Mouse (Mus musculus) kidney, postnatal 0 days (tissue): Measurements from ENCODE around the gene Lgmn. TPM values are rescaled to one million over a fixed set of nuclear protein-coding genes. Genes with fewer than 3 reads are reported as not detected.

Experiments
- ATAC-seq: fragments of 200-750 bp; cut with Nextera tagmentation; replicated peaks from 2 replicates; pipeline ENCODE4 v1.8.0; 2017; ENCODE audit warnings: low read depth, moderate number of reproducible peaks, moderate TSS enrichment, moderate library complexity; ENCODE audit not compliant: low FRiP score
- DNase-seq: peaks from one replicate; pipeline ENCODE4 v3.0.0-alpha.2; 2016; ENCODE audit warnings: low spot score
- H3K27ac ChIP-seq: fragments of 300-500 bp; sonication (generic); 2 replicates; pipeline ENCODE4 v1.5.1; 2014; ENCODE audit warnings: mild to moderate bottlenecking
- H3K27me3 ChIP-seq: fragments of 300-500 bp; sonication (generic); 2 replicates; pipeline ENCODE4 v1.6.1; 2014; ENCODE audit warnings: low read length, mixed read lengths; ENCODE audit not compliant: insufficient read depth
- H3K36me3 ChIP-seq: fragments of 300-500 bp; sonication (generic); 2 replicates; pipeline ENCODE4 v1.6.1; 2014; ENCODE audit warnings: low read length, mixed read lengths; ENCODE audit not compliant: insufficient read depth
- H3K4me1 ChIP-seq: fragments of 300-500 bp; sonication (generic); replicated peaks from 2 replicates; pipeline ENCODE4 v1.6.1; 2014; ENCODE audit warnings: antibody characterized with exemption, low read length, mixed read lengths; ENCODE audit not compliant: insufficient read depth
- H3K4me2 ChIP-seq: fragments of 300-500 bp; sonication (generic); 2 replicates; pipeline ENCODE4 v1.6.1; 2014; ENCODE audit warnings: mild to moderate bottlenecking, low read length, moderate library complexity, mixed read lengths
- H3K4me3 ChIP-seq: fragments of 300-500 bp; sonication (generic); replicated peaks from 2 replicates; pipeline ENCODE4 v1.5.1; 2014; ENCODE audit warnings: low read depth, low read length
- H3K9ac ChIP-seq: fragments of 300-500 bp; sonication (generic); 2 replicates; pipeline ENCODE4 v1.6.1; 2014; ENCODE audit warnings: low read depth, low read length
- H3K9me3 ChIP-seq: fragments of 300-500 bp; sonication (generic); replicated peaks from 2 replicates; pipeline ENCODE4 v1.6.1; 2016; ENCODE audit warnings: low read length, inconsistent platforms, mixed read lengths
- CTCF ChIP-seq: IDR thresholded peaks from 2 replicates; pipeline ENCODE4 v1.5.1; 2016; ENCODE audit warnings: antibody characterized with exemption, low read depth, mild to moderate bottlenecking, moderate library complexity
- WGBS: fragments of 180-500 bp; shearing (Covaris S2); extraction: QIAGEN DNeasy Blood & Tissue Kit; methylation state at CpG from one replicate; pipeline ENCODE4 v1.1.7; 2014; 5-methylcytosine and 5-hydroxymethylcytosine counted together
- polyA plus RNA-seq: library from polyadenylated mRNA; unstranded; fragments of >200 nt; fragmentation: Nextera tagmentation; extraction: Ambion mirVana; gene quantifications from 2 replicates; pipeline ENCODE4 v1.2.1, GENCODE M21; 2015

The Lgmn gene
- polyA plus RNA-seq, 1 experiment from 2014 or later, result 286 TPM

- Histone ChIP-seq H3K9me3 (no peaks in the 10 kb centered on the region), H3K9ac (no peak overlapping the region), H3K4me1 (no peaks in the 10 kb centered on the region), H3K27me3 (no peaks in the 10 kb centered on the region), H3K27ac (no peak overlapping the region), H3K36me3 (peaks cover 8% of the 10 kb centered on the region; the same call in 1 of the 2 replicates), H3K4me3 (no peak overlapping the region), H3K4me2 (no peak overlapping the region)
- DNase-seq (no peak), ATAC-seq (no peak)
- 85% methylated on average over 10 of the region's 10 CpGs for WGBS
- no peak for TF ChIP-seq CTCF
Measured at GRCm38 (mm10) chr12:102361189-102362161, 78.1 kb downstream of the Lgmn start.

- H3K9me3 ChIP-seq, result no peaks in the 10 kb centered on the region
- H3K27ac ChIP-seq, result no peak overlapping the region
- WGBS, result 91% methylated on average over 4 of the region's 4 CpGs
- H3K36me3 ChIP-seq, result peaks cover 8% of the 10 kb centered on the region; the same call in 1 of the 2 replicates
- no peaks in the 10 kb centered on the region for H3K27me3 ChIP-seq
- H3K4me1 ChIP-seq, result no peaks in the 10 kb centered on the region
- TF ChIP-seq CTCF, result no peak
- H3K4me2 ChIP-seq, result no peak overlapping the region
- ATAC-seq (no peak), DNase-seq (no peak)
- no peak overlapping the region for H3K9ac ChIP-seq
- no peak overlapping the region for H3K4me3 ChIP-seq
Measured at GRCm38 (mm10) chr12:102359390-102359789, 80.2 kb downstream of the Lgmn start.

DNA sequence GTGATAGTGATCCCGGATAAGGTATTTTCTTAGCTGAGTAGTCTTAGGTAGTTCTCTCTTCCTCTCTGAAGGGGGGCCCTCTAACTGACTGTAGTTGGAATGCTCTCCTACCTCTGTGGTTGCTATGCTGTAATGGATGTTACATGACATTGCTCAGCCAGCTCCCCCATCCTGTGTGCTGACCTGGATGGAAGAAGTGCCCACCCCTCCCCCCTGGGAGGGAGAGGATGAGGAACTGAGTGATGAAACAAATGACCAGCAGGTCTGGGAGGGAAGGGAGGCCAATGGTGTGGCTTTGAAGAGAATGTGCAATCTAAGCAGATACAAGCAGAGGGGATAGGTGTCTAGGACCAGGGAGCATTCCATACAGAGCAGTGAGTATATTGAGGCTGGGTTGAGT, 82.8 kb downstream of the Lgmn start:
- H3K36me3 ChIP-seq, result peaks cover 6% of the 10 kb centered on the region; the same call in 1 of the 2 replicates
- no peak for ATAC-seq

DNA sequence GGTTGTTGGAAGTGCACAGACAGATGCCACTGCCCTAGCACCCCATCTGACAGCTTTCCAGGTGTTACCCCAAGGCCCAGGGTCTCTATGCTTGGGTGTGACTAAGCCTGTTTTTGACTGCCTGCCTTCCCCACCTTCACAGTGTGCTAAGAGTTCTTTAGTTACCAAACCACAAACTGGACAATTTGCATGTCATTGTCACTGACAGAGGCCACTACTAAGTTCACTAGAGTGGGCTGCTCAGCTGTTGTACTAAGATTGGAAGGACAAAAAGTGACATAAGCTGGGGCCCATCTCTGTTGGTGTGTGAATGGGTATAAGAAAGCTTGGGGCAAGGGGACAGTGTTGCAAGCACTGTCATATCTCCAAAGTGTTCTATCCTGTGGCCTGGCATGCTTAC, 83.8 kb downstream of the Lgmn start:
- DNase-seq (no peak), ATAC-seq (no peak)
- no peaks in the 10 kb centered on the region for H3K4me1 ChIP-seq
- no peaks in the 10 kb centered on the region for H3K9me3 ChIP-seq
- no peaks in the 10 kb centered on the region for H3K27me3 ChIP-seq
- H3K9ac ChIP-seq, result no peak overlapping the region
- no peak overlapping the region for H3K27ac ChIP-seq
- H3K36me3 ChIP-seq, result 0 out of 2 replicates have a peak, but pooled peaks cover 3% of the 10 kb centered on the region
- H3K4me2 ChIP-seq, result no peak overlapping the region
- H3K4me3 ChIP-seq, result no peak overlapping the region
- TF ChIP-seq CTCF, result no peak

More for the DNA sequence above, 82.8 kb downstream of the Lgmn start:
- Histone ChIP-seq H3K27me3 (no peaks in the 10 kb centered on the region), H3K4me3 (no peak overlapping the region), H3K4me1 (no peaks in the 10 kb centered on the region), H3K4me2 (no peak overlapping the region), H3K9me3 (no peaks in the 10 kb centered on the region), H3K9ac (no peak overlapping the region), H3K27ac (no peak overlapping the region)
- WGBS, result 89% methylated on average over 1 of the region's 1 CpGs
- no peak for DNase-seq
- TF ChIP-seq CTCF, result no peak

- H3K36me3 ChIP-seq, result 0 out of 2 replicates have a peak, but pooled peaks cover 3% of the 10 kb centered on the region
- DNase-seq, result no peak
- no peak overlapping the region for H3K4me2 ChIP-seq
- TF ChIP-seq CTCF, result no peak
- H3K9me3 ChIP-seq, result no peaks in the 10 kb centered on the region
- no peak overlapping the region for H3K27ac ChIP-seq
- WGBS, result 74% methylated on average over 10 of the region's 10 CpGs
- no peaks in the 10 kb centered on the region for H3K4me1 ChIP-seq
- no peak overlapping the region for H3K4me3 ChIP-seq
- ATAC-seq, result no peak
- no peak overlapping the region for H3K9ac ChIP-seq
- H3K27me3 ChIP-seq, result no peaks in the 10 kb centered on the region
Measured at GRCm38 (mm10) chr12:102354126-102354984, 85.3 kb downstream of the Lgmn start.

DNA sequence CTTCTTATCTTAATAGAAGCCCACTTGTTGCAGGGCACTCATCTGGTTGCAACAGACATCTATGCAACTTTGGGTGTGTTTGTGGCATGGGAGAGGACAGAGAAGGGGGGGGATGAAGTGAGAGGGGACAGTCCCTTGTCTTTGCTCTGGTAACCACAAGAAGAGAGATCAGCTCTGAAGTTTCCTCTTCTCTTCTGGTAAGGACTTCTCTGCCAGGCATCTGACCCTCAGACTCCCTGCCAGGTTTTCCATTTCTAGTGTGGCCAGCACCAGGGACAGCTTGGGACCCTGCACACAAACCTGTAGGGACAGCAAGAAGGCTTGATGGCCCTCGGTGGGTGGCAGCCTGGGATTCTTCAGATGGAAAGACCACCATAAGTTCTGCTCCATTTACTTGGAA, 88.6 kb downstream of the Lgmn start:
- Histone ChIP-seq H3K36me3 (no peaks in the 10 kb centered on the region), H3K4me1 (no peaks in the 10 kb centered on the region), H3K9me3 (no peaks in the 10 kb centered on the region), H3K27me3 (no peaks in the 10 kb centered on the region), H3K9ac (no peak overlapping the region), H3K4me3 (no peak overlapping the region), H3K27ac (no peak overlapping the region), H3K4me2 (no peak overlapping the region)
- no peak for TF ChIP-seq CTCF
- DNase-seq (no peak), ATAC-seq (no peak)
- 79% methylated on average over 1 of the region's 1 CpGs for WGBS
